14 mouse cellular contexts compared by ENCODE assay signal in genomic region chr17:67073580-67073979, GRCm38 (mm10).
DNase-seq lines count a peak whose midpoint lies in the region; ATAC-seq lines count a peak whose summit lies in the region.
"Had no signal": no experiment of that assay in that cellular context is flagged by ENCODE, and none has a peak within 500 bp of the region (broad histone marks: within the 10 kb centered on the region; RNA-seq: fewer than 3 reads in every experiment).

No protein-coding gene starts in this region.

- no peak overlapping the region for H3K9ac ChIP-seq in limb, embryonic 15.5 days
- no peak overlapping the region for H3K9ac ChIP-seq in embryonic facial prominence, embryonic 15.5 days
- no peak overlapping the region for H3K9ac ChIP-seq in neural tube, embryonic 15.5 days (replicated peaks)
- H3K9ac ChIP-seq: intestine, embryonic 15.5 days; liver, embryonic 14.5 days; stomach, embryonic 15.5 days had no signal

- peak; percentile 26 for DNase-seq in cerebellum, adult 11-12 months
- no peak for DNase-seq in limb, embryonic 10.5 days (ENCODE audit: low spot score)
- no peak for DNase-seq in testis, postnatal 14 days (ENCODE audit: low spot score)
- no peak for DNase-seq in B cell, adult 2 months
- DNase-seq: adrenal gland, postnatal 36 days; gastrocnemius, postnatal 36 days had no signal

- peaks cover 18% of the 10 kb centered on the region for H3K4me1 ChIP-seq in limb, embryonic 15.5 days
- no peaks in the 10 kb centered on the region for H3K4me1 ChIP-seq in limb, embryonic 10.5 days
- peaks cover 16% of the 10 kb centered on the region for H3K4me1 ChIP-seq in embryonic facial prominence, embryonic 15.5 days
- peaks cover 20% of the 10 kb centered on the region for H3K4me1 ChIP-seq in neural tube, embryonic 15.5 days
- H3K4me1 ChIP-seq: stomach, embryonic 15.5 days had no signal

- ATAC-seq in cerebellum, adult (ENCODE audit: insufficient number of reproducible peaks, low FRiP score, low TSS enrichment) = no peak
- ATAC-seq in limb, embryonic 15.5 days (ENCODE audit: insufficient number of reproducible peaks, low FRiP score, low TSS enrichment, low read depth) = no peak
- no peak for ATAC-seq in embryonic facial prominence, embryonic 15.5 days (ENCODE audit: insufficient number of reproducible peaks, low FRiP score, low TSS enrichment, low read depth)
- no peak for ATAC-seq in neural tube, embryonic 15.5 days (ENCODE audit: low FRiP score)
- ATAC-seq: intestine, embryonic 15.5 days had no signal

- H3K36me3 ChIP-seq in limb, embryonic 15.5 days = no peaks in the 10 kb centered on the region
- no peaks in the 10 kb centered on the region for H3K36me3 ChIP-seq in limb, embryonic 10.5 days
- H3K36me3 ChIP-seq in embryonic facial prominence, embryonic 15.5 days = no peaks in the 10 kb centered on the region
- no peaks in the 10 kb centered on the region for H3K36me3 ChIP-seq in neural tube, embryonic 15.5 days
- H3K36me3 ChIP-seq: intestine, embryonic 15.5 days; stomach, embryonic 15.5 days had no signal

- no peaks in the 10 kb centered on the region for H3K9me3 ChIP-seq in limb, embryonic 15.5 days
- H3K9me3 ChIP-seq in limb, embryonic 10.5 days (replicated peaks) = no peaks in the 10 kb centered on the region
- no peaks in the 10 kb centered on the region for H3K9me3 ChIP-seq in embryonic facial prominence, embryonic 15.5 days (replicated peaks)
- H3K9me3 ChIP-seq in neural tube, embryonic 15.5 days (replicated peaks) = no peaks in the 10 kb centered on the region
- H3K9me3 ChIP-seq: intestine, embryonic 15.5 days; stomach, embryonic 15.5 days had no signal

- no peak overlapping the region for H3K4me2 ChIP-seq in limb, embryonic 15.5 days
- H3K4me2 ChIP-seq in embryonic facial prominence, embryonic 15.5 days (replicated peaks) = 0 out of 2 replicates have a peak overlapping the region, but pooled peaks have one; percentile 4
- no peak overlapping the region for H3K4me2 ChIP-seq in neural tube, embryonic 15.5 days
- H3K4me2 ChIP-seq: intestine, embryonic 15.5 days; stomach, embryonic 15.5 days had no signal

- H3K27ac ChIP-seq in limb, embryonic 15.5 days = peak overlapping the region; percentile 38
- H3K27ac ChIP-seq in limb, embryonic 10.5 days = no peak overlapping the region
- H3K27ac ChIP-seq in embryonic facial prominence, embryonic 15.5 days (replicated peaks) = no peak overlapping the region
- H3K27ac ChIP-seq in neural tube, embryonic 15.5 days (replicated peaks) = peak overlapping the region; percentile 30; the same call in 1 of the 2 replicates
- H3K27ac ChIP-seq: intestine, embryonic 15.5 days; kidney, postnatal 0 days; liver, embryonic 14.5 days; stomach, embryonic 15.5 days had no signal

- no peaks in the 10 kb centered on the region for H3K27me3 ChIP-seq in limb, embryonic 15.5 days
- no peaks in the 10 kb centered on the region for H3K27me3 ChIP-seq in limb, embryonic 10.5 days (ENCODE audit: low read depth, poor library complexity, severe bottlenecking)
- no peaks in the 10 kb centered on the region for H3K27me3 ChIP-seq in embryonic facial prominence, embryonic 15.5 days
- no peaks in the 10 kb centered on the region for H3K27me3 ChIP-seq in neural tube, embryonic 15.5 days (replicated peaks)
- H3K27me3 ChIP-seq: intestine, embryonic 15.5 days; stomach, embryonic 15.5 days had no signal

- no peak overlapping the region for H3K4me3 ChIP-seq in limb, embryonic 15.5 days
- H3K4me3 ChIP-seq in limb, embryonic 10.5 days = no peak overlapping the region
- no peak overlapping the region for H3K4me3 ChIP-seq in embryonic facial prominence, embryonic 15.5 days (replicated peaks)
- H3K4me3 ChIP-seq in neural tube, embryonic 15.5 days (replicated peaks) = no peak overlapping the region
- H3K4me3 ChIP-seq: intestine, embryonic 15.5 days; stomach, embryonic 15.5 days had no signal

- whole genome bisulfite sequencing in limb, embryonic 15.5 days = 50% methylated on average over 4 of the region's 4 CpGs
- 89% methylated on average over 4 of the region's 4 CpGs for WGBS in limb, embryonic 10.5 days
- WGBS in embryonic facial prominence, embryonic 15.5 days = 26% methylated on average over 4 of the region's 4 CpGs
- 48% methylated on average over 4 of the region's 4 CpGs for WGBS in neural tube, embryonic 15.5 days

Comparison
In these comparisons a context has a peak if more than half of its experiments do, and no peak if none do; other contexts are left out.
1. H3K27ac ChIP-seq: peak in limb, embryonic 15.5 days (single experiment) and neural tube, embryonic 15.5 days (single experiment); none in limb, embryonic 10.5 days (single experiment) and embryonic facial prominence, embryonic 15.5 days (single experiment).